Mouse (Mus musculus) MEL (cell line): ENCODE results near the gene Dstyk. TPM values are rescaled to one million over a fixed set of nuclear protein-coding genes. Genes with fewer than 3 reads are reported as not detected.

Experiments
- DNase-seq: peaks from one replicate; pipeline ENCODE4 v3.0.0; 2011; ENCODE audit warnings: low read depth, low spot score
- H3K27ac ChIP-seq: 2 replicates; pipeline ENCODE4 v1.5.1; 2012; ENCODE audit warnings: low read depth, mild to moderate bottlenecking, control low read depth, low read length, moderate library complexity; ENCODE audit not compliant: control insufficient read depth
- H3K27me3 ChIP-seq, 2 experiments: fragments of 150-350 bp in 1 of 2; sonication (generic) in 1 of 2; 2 replicates each; pipeline ENCODE4 v1.6.1; 2012; ENCODE audit warnings: low read length in 2 of 2, mild to moderate bottlenecking in 2 of 2, improper control_type of control experiment in 1 of 2, moderate library complexity in 1 of 2; ENCODE audit not compliant: insufficient read depth in 2 of 2, control insufficient read depth in 1 of 2
- H3K36me3 ChIP-seq, 2 experiments: 2 replicates each; pipeline ENCODE4 v1.6.1; 2012 to 2014; ENCODE audit warnings: low read length in 2 of 2, improper control_type of control experiment in 1 of 2, inconsistent platforms in 1 of 2, mild to moderate bottlenecking in 1 of 2; ENCODE audit not compliant: insufficient read depth in 2 of 2, control insufficient read depth in 1 of 2
- H3K4me1 ChIP-seq, 2 experiments: fragments of 150-350 bp in 1 of 2; sonication (generic) in 1 of 2; 2 replicates each; pipeline ENCODE4 v1.6.1; 2012; ENCODE audit warnings: low read length in 2 of 2, improper control_type of control experiment in 1 of 2, mild to moderate bottlenecking in 1 of 2; ENCODE audit not compliant: insufficient read depth in 2 of 2, control insufficient read depth in 1 of 2
- H3K4me3 ChIP-seq, 2 experiments: fragments of 150-350 bp in 1 of 2; sonication (generic) in 1 of 2; 2 replicates each; pipeline ENCODE4 v1.5.1; 2012; ENCODE audit warnings: low read depth in 2 of 2, low read length in 2 of 2, mild to moderate bottlenecking in 2 of 2, moderate library complexity in 2 of 2, control low read depth in 1 of 2, improper control_type of control experiment in 1 of 2; ENCODE audit not compliant: control insufficient read depth in 1 of 2, insufficient read depth in 1 of 2
- H3K79me2 ChIP-seq: 2 replicates; pipeline ENCODE4 v1.6.1; 2012; ENCODE audit warnings: mild to moderate bottlenecking, low read length, moderate library complexity; ENCODE audit not compliant: control insufficient read depth, poor library complexity, insufficient read depth
- H3K9ac ChIP-seq: 2 replicates; pipeline ENCODE4 v1.6.1; 2012; ENCODE audit warnings: low read depth, mild to moderate bottlenecking, control low read depth, low read length, moderate library complexity; ENCODE audit not compliant: control insufficient read depth, poor library complexity, severe bottlenecking
- H3K9me3 ChIP-seq: fragments of 150-350 bp; sonication (generic); replicated peaks from 2 replicates; pipeline ENCODE4 v1.6.1; 2012; ENCODE audit warnings: mild to moderate bottlenecking, low read length, improper control_type of control experiment, moderate library complexity; ENCODE audit not compliant: insufficient read depth
- BHLHE40 ChIP-seq: IDR thresholded peaks from 2 replicates; pipeline ENCODE4 v1.6.1; 2012; ENCODE audit warnings: low read depth, mild to moderate bottlenecking, inconsistent platforms, low read length, improper control_type of control experiment, borderline replicate concordance
- ELF1 ChIP-seq: IDR thresholded peaks from 2 replicates; pipeline ENCODE4 v1.6.1; 2014; ENCODE audit warnings: low read depth, mild to moderate bottlenecking, inconsistent platforms, low read length, improper control_type of control experiment, moderate library complexity
- EP300 ChIP-seq, 2 experiments: IDR thresholded peaks; 2 replicates each; pipeline ENCODE4 v1.6.1; 2011; ENCODE audit warnings: improper control_type of control experiment in 2 of 2, low read length in 2 of 2, low read depth in 1 of 2, mild to moderate bottlenecking in 1 of 2
- GABPA ChIP-seq: IDR thresholded peaks from 2 replicates; pipeline ENCODE4 v1.6.1; 2012; ENCODE audit warnings: low read depth, mild to moderate bottlenecking, inconsistent platforms, low read length, improper control_type of control experiment, moderate library complexity
- GATA1 ChIP-seq: IDR thresholded peaks from 2 replicates; pipeline ENCODE4 v1.6.1; 2011; ENCODE audit warnings: low read depth, low read length, improper control_type of control experiment
- HCFC1 ChIP-seq: IDR thresholded peaks from 2 replicates; pipeline ENCODE4 v1.6.1; 2012; ENCODE audit warnings: low read depth, mild to moderate bottlenecking, inconsistent platforms, low read length, improper control_type of control experiment, moderate library complexity
- MAFK ChIP-seq: IDR thresholded peaks from 2 replicates; pipeline ENCODE4 v1.6.1; 2011; ENCODE audit warnings: low read depth, mild to moderate bottlenecking, low read length, improper control_type of control experiment, borderline replicate concordance
- MAX ChIP-seq: IDR thresholded peaks from 2 replicates; pipeline ENCODE4 v1.6.1; 2011; ENCODE audit warnings: low read length, improper control_type of control experiment
- MAZ ChIP-seq: IDR thresholded peaks from 2 replicates; pipeline ENCODE4 v1.6.1; 2012; ENCODE audit warnings: low read depth, mild to moderate bottlenecking, inconsistent platforms, low read length, improper control_type of control experiment
- MYB ChIP-seq: IDR thresholded peaks from 2 replicates; pipeline ENCODE4 v1.6.1; 2011; ENCODE audit warnings: mild to moderate bottlenecking, low read depth, low read length, improper control_type of control experiment
- POLR2A ChIP-seq, 2 experiments: IDR thresholded peaks; 2 replicates each; pipeline ENCODE4 v1.6.1; 2011 to 2012; ENCODE audit warnings: low read length in 2 of 2, mild to moderate bottlenecking in 2 of 2, control low read depth in 1 of 2, improper control_type of control experiment in 1 of 2, low read depth in 1 of 2, moderate library complexity in 1 of 2; ENCODE audit not compliant: control insufficient read depth in 1 of 2, insufficient read depth in 1 of 2, poor library complexity in 1 of 2
- POLR2AphosphoS2 ChIP-seq: IDR thresholded peaks from 2 replicates; pipeline ENCODE4 v1.6.1; 2011; ENCODE audit warnings: low read length, improper control_type of control experiment
- POLR2AphosphoS5 ChIP-seq: IDR thresholded peaks from 2 replicates; pipeline ENCODE4 v1.6.1; 2012; ENCODE audit warnings: low read depth, borderline replicate concordance, mild to moderate bottlenecking, inconsistent platforms, low read length, moderate library complexity, mixed read lengths
- SIN3A ChIP-seq: IDR thresholded peaks from 2 replicates; pipeline ENCODE4 v1.6.1; 2012; ENCODE audit warnings: low read length, improper control_type of control experiment, inconsistent platforms
- TAL1 ChIP-seq: IDR thresholded peaks from 2 replicates; pipeline ENCODE4 v1.6.1; 2012; ENCODE audit warnings: mild to moderate bottlenecking, inconsistent platforms, low read length, moderate library complexity, mixed read lengths
- TBP ChIP-seq: IDR thresholded peaks from 2 replicates; pipeline ENCODE4 v1.8.0; 2011; ENCODE audit warnings: low read depth, low read length, improper control_type of control experiment
- TCF12 ChIP-seq: IDR thresholded peaks from 2 replicates; pipeline ENCODE4 v1.6.1; 2014; ENCODE audit warnings: low read depth, mild to moderate bottlenecking, inconsistent platforms, low read length, improper control_type of control experiment, moderate library complexity
- ZC3H11A ChIP-seq: IDR thresholded peaks from 2 replicates; pipeline ENCODE4 v1.6.1; 2012; ENCODE audit warnings: low read depth, mild to moderate bottlenecking, inconsistent platforms, low read length, improper control_type of control experiment
- ZMIZ1 ChIP-seq: IDR thresholded peaks from 2 replicates; pipeline ENCODE4 v1.6.1; 2012; ENCODE audit warnings: low read depth, mild to moderate bottlenecking, inconsistent platforms, low read length, improper control_type of control experiment, moderate library complexity
- ZNF384 ChIP-seq: IDR thresholded peaks from 2 replicates; pipeline ENCODE4 v1.6.1; 2012; ENCODE audit warnings: low read depth, mild to moderate bottlenecking, inconsistent platforms, low read length, improper control_type of control experiment
- polyA plus RNA-seq, 2 experiments: library from polyadenylated mRNA; stranded (reverse) in 1 of 2; unstranded in 1 of 2; fragments of >175 nt in 1 of 2; fragments of >200 nt in 1 of 2; gene quantifications; 2 replicates each; pipeline versions ENCODE4 v1.2.1 to v1.2.4; 2012; ENCODE audit warnings: low replicate concordance in 2 of 2, low read depth in 1 of 2; ENCODE audit not compliant: insufficient read length in 2 of 2, insufficient read depth in 1 of 2, missing spikeins in 1 of 2
- total RNA-seq: library from RNA; depleted of rRNA; stranded (reverse); fragments of 300-350 nt; gene quantifications from 2 replicates; pipeline ENCODE4 v1.2.3, GENCODE M21; 2012

Gene Dstyk
- total and polyA plus RNA-seq, 3 experiments, result 2.4 to 4.5 TPM; not detected in 1

DNA sequence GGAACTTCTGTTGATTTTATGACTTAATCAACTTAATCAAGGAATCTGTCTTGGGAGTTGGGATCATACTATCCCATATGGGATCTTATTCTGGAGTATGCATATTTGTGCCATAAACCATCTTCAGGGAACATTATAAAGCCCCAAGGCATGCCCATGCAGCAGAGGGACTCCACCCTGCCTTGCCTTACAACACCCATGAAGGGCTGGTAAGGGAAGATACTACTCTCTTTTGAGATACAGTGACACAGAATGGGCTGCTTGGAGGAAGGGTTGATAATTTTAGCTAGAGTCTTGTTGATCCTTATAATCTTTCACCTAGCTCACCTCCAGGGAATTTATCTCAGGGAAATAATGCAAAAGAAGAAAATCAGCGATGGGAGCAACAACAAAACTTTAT is 16.8 kb upstream of the Dstyk start:
- Histone ChIP-seq H3K27ac (no peak overlapping the region), H3K4me3 (no peak overlapping the region), H3K4me1 (peaks cover 0 to 4% of the 10 kb centered on the region in 2 experiments; a peak in 1 of 4 replicates), H3K36me3 (peaks cover 0 to 4% of the 10 kb centered on the region in 2 experiments; a peak in 2 of 4 replicates), H3K27me3 (peaks cover 0 to 1% of the 10 kb centered on the region in 2 experiments; a peak in 1 of 4 replicates), H3K9me3 (no peaks in the 10 kb centered on the region), H3K9ac (no peak overlapping the region), H3K79me2 (no peaks in the 10 kb centered on the region)
- DNase-seq, result no peak
- no peak for TF ChIP-seq MYB
- TF ChIP-seq GATA1, result no peak
- TF ChIP-seq POLR2AphosphoS2, result no peak
- TF ChIP-seq POLR2A (IDR thresholded peaks at IDR 0.05; ENCODE audit: control insufficient read depth in 1 of 2, insufficient read depth in 1 of 2, low read depth in 1 of 2, low read length in 2 of 2, poor library complexity in 1 of 2), result no peak
- no peak for TF ChIP-seq TAL1
- TF ChIP-seq ZMIZ1, result no peak
- TF ChIP-seq POLR2AphosphoS5, result no peak
- TF ChIP-seq ZNF384, result no peak
- no peak for TF ChIP-seq GABPA
- no peak for TF ChIP-seq MAFK
- no peak for TF ChIP-seq BHLHE40
- no peak for TF ChIP-seq SIN3A
- TF ChIP-seq TCF12, result no peak
- no peak for TF ChIP-seq MAX
- TF ChIP-seq TBP, result no peak
- TF ChIP-seq ELF1, result no peak
- TF ChIP-seq ZC3H11A, result no peak
- TF ChIP-seq HCFC1, result no peak

- TF ChIP-seq EP300 (IDR thresholded peaks at IDR 0.05; ENCODE audit: low read depth in 1 of 2, low read length in 2 of 2), result peak in 1 of 2 experiments; percentile 40; a peak in 2 of 4 replicates
- no peak for TF ChIP-seq MAZ
- peak; percentile 73 for TF ChIP-seq GATA1
Observed at GRCm38 (mm10) chr1:132401843-132402242, 15.5 kb upstream of the Dstyk start.

More at GRCm38 (mm10) chr1:132401843-132402242, 15.5 kb upstream of the Dstyk start:
- Histone ChIP-seq H3K27me3 (peaks cover 0 to 1% of the 10 kb centered on the region in 2 experiments; a peak in 1 of 4 replicates), H3K4me3 (no peak overlapping the region), H3K9ac (no peak overlapping the region), H3K9me3 (no peaks in the 10 kb centered on the region), H3K79me2 (no peaks in the 10 kb centered on the region), H3K27ac (no peak overlapping the region), H3K36me3 (peaks cover 0 to 4% of the 10 kb centered on the region in 2 experiments; a peak in 2 of 4 replicates), H3K4me1 (peaks cover 0 to 4% of the 10 kb centered on the region in 2 experiments; a peak in 1 of 4 replicates)
- no peak for DNase-seq
